Mouse (Mus musculus) lung, embryonic 14.5 days (tissue): Measurements from ENCODE around the gene Atp6v1g1. TPM values are rescaled to one million over a fixed set of nuclear protein-coding genes. Genes with fewer than 3 reads are reported as not detected.
A peak's percentile ranks its signal among the peaks of the same experiment; 100 is the strongest.

Experiments
- ATAC-seq: fragments of 200-750 bp; cut with Nextera tagmentation; 2 replicates; pipeline ENCODE4 v1.8.0; 2017; ENCODE audit warnings: mild to moderate bottlenecking, moderate TSS enrichment, moderate library complexity; ENCODE audit not compliant: insufficient read depth
- DNase-seq: peaks from one replicate; pipeline ENCODE4 v3.0.0-alpha.2; 2015
- H3K27ac ChIP-seq: fragments of 300-500 bp; sonication (generic); 2 replicates; pipeline ENCODE4 v1.5.1; 2014; ENCODE audit warnings: low read depth, mild to moderate bottlenecking, moderate library complexity
- H3K27me3 ChIP-seq: fragments of 300-500 bp; sonication (generic); 2 replicates; pipeline ENCODE4 v1.6.1; 2014; ENCODE audit warnings: low read length, control low read depth; ENCODE audit not compliant: insufficient read depth
- H3K36me3 ChIP-seq: fragments of 300-500 bp; sonication (generic); 2 replicates; pipeline ENCODE4 v1.6.1; 2014; ENCODE audit warnings: control low read depth; ENCODE audit not compliant: insufficient read depth
- H3K4me1 ChIP-seq: fragments of 300-500 bp; sonication (generic); 2 replicates; pipeline ENCODE4 v1.6.1; 2014; ENCODE audit warnings: antibody characterized with exemption, control low read depth; ENCODE audit not compliant: insufficient read depth
- H3K4me2 ChIP-seq: fragments of 300-500 bp; sonication (generic); 2 replicates; pipeline ENCODE4 v1.6.1; 2014; ENCODE audit warnings: mild to moderate bottlenecking
- H3K4me3 ChIP-seq: fragments of 300-500 bp; sonication (generic); 2 replicates; pipeline ENCODE4 v1.5.1; 2014; ENCODE audit warnings: low read depth, low read length
- H3K9ac ChIP-seq: fragments of 300-500 bp; sonication (generic); 2 replicates; pipeline ENCODE4 v1.6.1; 2014
- H3K9me3 ChIP-seq: fragments of 300-500 bp; sonication (generic); 2 replicates; pipeline ENCODE4 v1.6.1; 2016; ENCODE audit warnings: low read depth, low read length, control low read depth
- CTCF ChIP-seq: IDR thresholded peaks from 2 replicates; pipeline ENCODE4 v1.5.1; 2016; ENCODE audit warnings: antibody characterized with exemption, low read depth
- WGBS: fragments of 180-500 bp; shearing (Covaris S2); extraction: QIAGEN DNeasy Blood & Tissue Kit; methylation state at CpG from one replicate; pipeline ENCODE4 v1.1.7; 2014; 5-methylcytosine and 5-hydroxymethylcytosine counted together
- polyA plus RNA-seq: library from polyadenylated mRNA; unstranded; fragments of >200 nt; fragmentation: Nextera tagmentation; extraction: Ambion mirVana; gene quantifications from 2 replicates; pipeline ENCODE4 v1.2.1, GENCODE M21; 2014

Atp6v1g1 gene
- polyA plus RNA-seq, 1 experiment from 2014 or later: 228 TPM

DNA sequence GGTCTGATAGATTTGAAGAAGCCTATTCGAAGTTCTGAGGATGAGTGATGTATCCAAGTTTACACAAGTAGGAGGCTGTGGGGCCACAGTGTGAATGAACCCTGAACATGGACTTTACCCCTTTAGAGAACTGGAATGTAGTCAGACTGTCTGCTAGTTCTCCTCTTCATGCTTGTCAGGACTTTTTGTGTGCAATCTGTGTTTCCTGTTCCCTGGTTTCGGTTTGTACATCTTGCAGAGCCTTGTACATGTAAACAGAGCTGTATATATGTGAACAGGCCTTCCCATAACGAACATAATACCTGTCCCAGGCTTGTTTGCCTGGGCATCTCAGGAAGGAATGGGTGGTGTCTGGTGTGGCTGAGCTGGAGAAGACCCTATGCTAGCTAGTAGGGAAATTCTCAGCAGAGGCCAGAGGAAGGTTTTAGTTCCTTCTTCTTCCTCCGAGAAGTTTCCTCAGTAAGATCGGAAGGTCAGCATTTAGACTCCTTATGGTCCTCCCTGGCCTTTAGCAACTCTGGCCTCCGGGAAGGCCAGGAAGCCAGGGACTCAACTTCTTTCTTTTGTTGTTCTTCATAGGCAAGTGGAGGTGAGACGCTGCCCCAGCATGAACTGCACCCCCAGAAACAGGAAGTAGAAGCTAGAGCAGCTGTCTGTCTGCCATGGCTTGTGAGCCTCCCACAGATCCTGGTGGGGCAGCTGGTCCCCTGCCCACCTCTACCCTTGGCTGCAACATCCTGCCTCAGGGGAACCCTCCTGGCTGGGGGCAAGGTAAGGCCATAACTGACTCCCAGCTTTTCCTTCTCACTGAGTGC lies 17.5 kb downstream of the Atp6v1g1 start:
- Histone ChIP-seq H3K27ac (no peak overlapping the region), H3K4me3 (no peak overlapping the region), H3K9me3 (no peaks in the 10 kb centered on the region), H3K27me3 (no peaks in the 10 kb centered on the region), H3K36me3 (no peaks in the 10 kb centered on the region), H3K4me2 (no peak overlapping the region), H3K9ac (no peak overlapping the region), H3K4me1 (peaks cover 11% of the 10 kb centered on the region; the same call in 1 of the 2 replicates)
- no peak for TF ChIP-seq CTCF
- ATAC-seq: no peak
- WGBS: 66% methylated on average over 7 of the region's 7 CpGs
- DNase-seq: no peak

DNA sequence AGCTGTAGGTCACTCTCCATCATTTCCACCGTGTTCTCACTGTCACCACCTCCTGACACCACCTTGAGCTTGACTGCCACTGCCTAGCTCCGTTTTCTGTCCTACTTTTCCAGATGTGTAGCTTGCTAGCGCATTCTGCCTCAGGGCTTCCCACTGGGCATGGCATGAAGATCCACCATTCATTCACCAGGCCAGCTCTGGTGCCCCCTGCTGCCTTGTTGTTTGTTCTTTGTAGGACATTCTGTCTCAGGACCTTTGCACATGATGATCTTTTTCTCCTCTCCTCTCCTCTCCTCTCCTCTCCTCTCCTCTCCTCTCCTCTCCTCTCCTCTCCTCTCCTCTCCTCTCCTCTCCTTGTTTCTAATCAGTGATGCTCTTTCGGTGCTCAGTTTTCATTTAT lies 18.2 kb downstream of the Atp6v1g1 start:
- Histone ChIP-seq H3K27me3 (no peaks in the 10 kb centered on the region), H3K9ac (no peak overlapping the region), H3K4me2 (no peak overlapping the region), H3K36me3 (no peaks in the 10 kb centered on the region), H3K4me1 (peaks cover 4% of the 10 kb centered on the region; the same call in 1 of the 2 replicates), H3K27ac (no peak overlapping the region), H3K4me3 (no peak overlapping the region), H3K9me3 (no peaks in the 10 kb centered on the region)
- 87% methylated on average over 4 of the region's 4 CpGs for WGBS
- no peak for TF ChIP-seq CTCF
- ATAC-seq (no peak), DNase-seq (no peak)

DNA sequence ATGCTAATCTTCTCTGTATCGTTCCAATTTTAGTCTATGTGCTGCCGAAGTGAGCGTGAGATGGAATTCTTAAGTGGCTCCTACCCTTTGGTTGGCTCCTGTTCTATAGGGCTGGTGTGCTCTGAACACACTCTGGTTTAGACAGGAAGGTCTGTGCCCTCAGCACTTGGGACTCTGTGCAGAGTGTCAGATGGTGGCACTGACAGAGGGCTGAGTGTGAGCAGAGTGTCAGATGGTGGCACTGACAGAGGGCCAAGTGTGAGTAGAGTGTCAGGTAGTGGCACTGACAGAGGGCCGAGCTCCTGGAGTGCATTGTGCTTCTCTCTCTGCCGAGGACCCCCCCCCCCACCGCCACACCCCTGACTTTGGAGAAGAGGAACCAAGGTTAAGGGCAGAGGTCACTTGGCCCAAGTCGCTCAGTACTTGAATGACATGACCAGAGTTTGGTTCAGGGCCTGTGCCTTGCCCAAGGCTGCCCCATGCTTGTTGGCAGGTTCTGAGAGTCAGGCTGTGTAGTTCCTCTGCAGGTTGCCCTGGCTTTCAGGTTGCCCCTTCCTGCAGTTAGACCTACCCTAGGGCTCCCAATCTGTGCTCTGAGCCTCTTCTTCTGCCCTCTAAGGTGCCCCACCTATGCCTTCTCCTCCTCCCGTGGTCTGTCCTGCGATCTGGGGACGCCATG lies 23.3 kb downstream of the Atp6v1g1 start:
- Histone ChIP-seq H3K4me3 (no peak overlapping the region), H3K4me1 (peaks cover 3% of the 10 kb centered on the region; the same call in 1 of the 2 replicates), H3K27me3 (no peaks in the 10 kb centered on the region), H3K9me3 (no peaks in the 10 kb centered on the region), H3K9ac (no peak overlapping the region), H3K4me2 (no peak overlapping the region), H3K36me3 (no peaks in the 10 kb centered on the region), H3K27ac (no peak overlapping the region)
- DNase-seq (no peak), ATAC-seq (no peak; the same call in 1 of the 2 replicates)
- WGBS: 78% methylated on average over 10 of the region's 10 CpGs
- TF ChIP-seq CTCF: no peak

DNA sequence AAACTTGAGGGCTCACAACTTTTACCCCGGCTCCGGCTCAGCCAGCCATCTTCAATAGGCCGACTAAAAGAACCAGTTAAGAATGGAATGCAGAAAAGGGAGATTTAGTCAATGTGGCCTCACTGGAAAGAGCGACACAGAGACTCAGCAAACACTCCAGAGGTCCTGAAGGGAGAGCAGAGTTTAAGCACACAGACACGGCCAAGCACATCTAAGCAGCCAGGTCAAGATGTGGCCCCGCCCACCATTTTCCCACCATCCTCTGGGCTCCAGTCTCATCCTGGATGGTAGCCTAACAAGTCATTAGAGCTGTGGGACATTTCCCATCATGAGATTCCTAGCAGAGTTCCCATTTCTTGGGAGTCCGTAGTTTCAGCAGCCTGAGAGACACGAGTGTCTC lies 24.8 kb downstream of the Atp6v1g1 start:
- peak; percentile 47 for DNase-seq
- Histone ChIP-seq H3K36me3 (no peaks in the 10 kb centered on the region), H3K9ac (no peak overlapping the region), H3K4me1 (peaks cover 3% of the 10 kb centered on the region; the same call in 1 of the 2 replicates), H3K27ac (0 out of 2 replicates have a peak overlapping the region, but pooled peaks have one; percentile 9), H3K9me3 (no peaks in the 10 kb centered on the region), H3K4me3 (no peak overlapping the region), H3K4me2 (no peak overlapping the region), H3K27me3 (no peaks in the 10 kb centered on the region)
- TF ChIP-seq CTCF: no peak
- ATAC-seq: peak; percentile 80
- 59% methylated on average over 8 of the region's 8 CpGs for WGBS

GRCm38 (mm10) chr4:63570208-63570781 lies 25.7 kb downstream of the Atp6v1g1 start:
- no peak for DNase-seq
- Histone ChIP-seq H3K9ac (no peak overlapping the region), H3K27ac (peak overlapping the region; percentile 30; the same call in 1 of the 2 replicates), H3K4me3 (no peak overlapping the region), H3K27me3 (no peaks in the 10 kb centered on the region), H3K4me2 (no peak overlapping the region), H3K4me1 (peaks cover 3% of the 10 kb centered on the region; the same call in 1 of the 2 replicates), H3K9me3 (no peaks in the 10 kb centered on the region), H3K36me3 (no peaks in the 10 kb centered on the region)
- no peak for TF ChIP-seq CTCF
- ATAC-seq: no peak
- WGBS: 40% methylated on average over 7 of the region's 7 CpGs

- no peak for ATAC-seq
- no peak for DNase-seq
- H3K27me3 ChIP-seq: no peaks in the 10 kb centered on the region
- H3K4me3 ChIP-seq: no peak overlapping the region
- H3K9me3 ChIP-seq: no peaks in the 10 kb centered on the region
- H3K9ac ChIP-seq: no peak overlapping the region
- H3K27ac ChIP-seq: no peak overlapping the region
- H3K36me3 ChIP-seq: no peaks in the 10 kb centered on the region
- no peak overlapping the region for H3K4me2 ChIP-seq
- H3K4me1 ChIP-seq: peaks cover 3% of the 10 kb centered on the region; the same call in 1 of the 2 replicates
- no peak for TF ChIP-seq CTCF
- 83% methylated on average over 5 of the region's 5 CpGs for WGBS
These were observed 28.0 kb downstream of the Atp6v1g1 start for GRCm38 (mm10) chr4:63572621-63573020.

GRCm38 (mm10) chr4:63579649-63580048 lies 35.1 kb downstream of the Atp6v1g1 start:
- TF ChIP-seq CTCF: no peak
- 85% methylated on average over 14 of the region's 14 CpGs for WGBS
- Histone ChIP-seq H3K27ac (no peak overlapping the region), H3K36me3 (no peaks in the 10 kb centered on the region), H3K9ac (no peak overlapping the region), H3K4me1 (no peaks in the 10 kb centered on the region), H3K27me3 (no peaks in the 10 kb centered on the region), H3K4me3 (no peak overlapping the region), H3K9me3 (no peaks in the 10 kb centered on the region), H3K4me2 (no peak overlapping the region)
- no peak for DNase-seq
- no peak for ATAC-seq
